Mouse (Mus musculus) common myeloid progenitor, adult 5-6 weeks (primary cell): ENCODE measurements around the gene Aox3. TPM values are rescaled to one million over a fixed set of nuclear protein-coding genes. Genes with fewer than 3 reads are reported as not detected.
A peak's percentile ranks its signal among the peaks of the same experiment; 100 is the strongest.

Experiments
- ATAC-seq: replicated peaks from 2 replicates; pipeline ENCODE4 v1.8.0; 2016; ENCODE audit warnings: low read depth, mild to moderate bottlenecking, moderate TSS enrichment, inconsistent platforms; ENCODE audit not compliant: poor library complexity, severe bottlenecking
- total RNA-seq: library from RNA; stranded (forward); fragments of 200-1000, 187-1606 nt; gene quantifications from 2 replicates; pipeline ENCODE4 v1.2.3, GENCODE M21; 2017

Gene Aox3
- not detected in 2 replicates for total RNA-seq

DNA sequence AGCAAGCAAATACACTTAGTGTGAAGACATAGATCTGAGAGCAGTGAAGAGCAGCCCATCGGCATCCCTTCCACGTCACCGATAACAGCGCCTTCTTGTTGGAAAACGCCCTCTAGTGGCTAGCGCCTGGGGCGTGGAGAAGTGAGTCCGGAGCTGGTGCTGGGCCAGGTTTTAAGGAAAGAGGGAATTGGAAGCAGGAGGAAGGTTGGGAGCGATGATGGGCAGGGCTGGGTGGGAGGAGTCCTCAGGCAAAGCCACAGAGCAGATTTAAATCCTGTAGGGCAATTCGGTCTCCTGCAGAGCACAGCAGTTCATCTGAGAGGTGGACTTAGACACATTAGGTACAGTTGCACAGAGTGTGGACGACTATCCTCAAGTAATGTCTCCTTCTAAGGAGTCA lies at the start of gene Aox3:
Gene Aox3 (plus strand): TSS at position 251 of the 400 bp plus-strand sequence.
- peak; percentile 72; the same call in 1 of the 2 replicates for ATAC-seq

DNA sequence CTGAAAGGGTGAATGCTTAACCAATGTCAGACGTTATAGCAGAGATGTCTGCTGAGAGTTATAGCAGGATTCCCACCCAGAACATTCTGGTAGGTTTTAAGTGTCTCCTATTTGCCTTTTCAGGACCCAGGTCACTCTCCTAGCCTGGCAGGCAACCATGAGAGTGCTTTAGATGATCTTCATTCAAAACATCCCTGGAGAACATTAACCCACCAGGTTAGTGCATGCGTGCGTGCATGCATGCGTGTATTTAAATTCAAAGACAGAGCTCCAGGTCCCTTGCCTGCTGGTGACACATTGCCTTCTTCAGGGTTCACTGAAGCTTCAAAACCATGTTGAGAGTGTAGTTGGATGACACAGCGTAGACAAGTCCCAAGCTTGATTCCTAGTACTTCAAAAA lies 47.8 kb upstream of the Aox3 start:
- no peak for ATAC-seq

DNA sequence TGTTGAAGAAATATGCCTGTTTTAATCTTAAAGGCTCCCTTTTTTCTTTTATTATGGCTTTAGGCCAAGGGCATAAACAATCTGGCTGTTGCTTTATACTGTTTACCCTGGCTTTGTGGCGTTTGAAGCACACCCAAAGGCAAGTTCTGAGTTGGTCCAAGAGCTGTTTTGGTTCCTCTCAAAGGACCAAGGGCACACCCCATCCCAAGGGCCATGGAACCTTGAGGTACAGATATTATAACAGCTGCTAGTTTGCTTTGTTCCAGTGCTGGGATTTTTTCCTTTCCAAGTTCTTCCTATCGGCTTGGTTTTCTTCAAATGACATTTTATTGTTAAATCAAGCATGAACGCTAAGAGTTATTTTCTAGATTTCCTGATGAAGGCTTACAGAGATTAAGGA lies 47.3 kb upstream of the Aox3 start:
- no peak for ATAC-seq

DNA sequence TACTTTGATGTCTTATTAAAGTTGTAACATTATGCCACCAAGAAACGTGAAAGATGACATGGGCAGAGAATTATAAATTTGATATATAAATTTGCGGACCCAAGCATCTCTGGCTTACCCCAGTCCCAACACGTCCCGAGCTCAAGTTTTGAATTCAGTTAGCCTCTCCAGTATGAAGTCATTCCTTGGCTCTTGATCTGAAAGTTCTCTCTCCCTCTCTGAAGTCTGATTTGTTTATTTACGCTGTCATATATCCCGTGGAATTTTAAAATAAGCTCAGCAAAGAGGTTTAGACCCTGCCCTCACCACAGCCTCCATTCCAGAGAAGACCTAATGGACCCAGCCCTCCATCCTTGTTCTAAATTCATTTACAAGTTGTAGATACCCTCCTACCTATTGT lies 43.7 kb upstream of the Aox3 start:
- ATAC-seq: no peak

DNA sequence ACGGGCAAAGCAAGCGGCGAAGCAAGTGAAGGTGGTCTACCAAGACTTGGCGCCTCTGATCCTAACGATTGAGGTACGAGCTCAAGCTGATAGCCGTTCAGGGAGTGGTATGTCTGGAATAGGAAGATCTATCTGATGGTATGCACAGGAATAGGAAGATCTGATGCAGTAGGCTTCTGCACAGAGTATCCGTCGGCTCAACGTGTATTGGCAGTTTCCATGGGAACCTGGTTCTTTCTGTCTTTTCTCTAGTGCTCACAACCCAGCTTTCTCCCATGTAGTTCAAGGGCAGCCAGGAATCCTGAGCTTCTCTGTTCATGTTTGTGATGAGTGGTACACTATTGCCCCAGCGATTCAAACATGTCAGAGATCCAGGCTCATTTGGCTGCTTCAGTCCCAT lies 42.8 kb upstream of the Aox3 start:
- ATAC-seq: no peak

DNA sequence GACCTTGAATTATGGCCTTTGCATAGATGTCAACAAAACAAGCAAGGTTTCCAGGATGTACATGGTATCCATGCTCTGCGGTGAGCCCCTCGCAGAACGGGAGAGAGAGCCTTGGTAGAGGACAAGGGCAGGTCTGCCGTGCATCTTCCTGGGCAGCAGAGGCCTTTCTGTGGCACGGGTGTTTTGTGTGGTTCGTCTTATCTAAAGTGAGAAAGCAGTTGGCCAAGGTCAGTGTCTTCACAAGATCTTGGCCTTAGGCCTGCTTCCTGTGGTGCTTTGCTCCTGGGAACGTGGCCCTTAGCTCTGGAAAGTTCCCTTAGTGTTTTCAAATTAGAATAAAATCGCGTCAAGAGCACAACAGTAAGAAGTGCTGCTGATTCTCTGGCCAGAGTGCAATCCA lies 41.9 kb upstream of the Aox3 start:
- no peak for ATAC-seq

DNA sequence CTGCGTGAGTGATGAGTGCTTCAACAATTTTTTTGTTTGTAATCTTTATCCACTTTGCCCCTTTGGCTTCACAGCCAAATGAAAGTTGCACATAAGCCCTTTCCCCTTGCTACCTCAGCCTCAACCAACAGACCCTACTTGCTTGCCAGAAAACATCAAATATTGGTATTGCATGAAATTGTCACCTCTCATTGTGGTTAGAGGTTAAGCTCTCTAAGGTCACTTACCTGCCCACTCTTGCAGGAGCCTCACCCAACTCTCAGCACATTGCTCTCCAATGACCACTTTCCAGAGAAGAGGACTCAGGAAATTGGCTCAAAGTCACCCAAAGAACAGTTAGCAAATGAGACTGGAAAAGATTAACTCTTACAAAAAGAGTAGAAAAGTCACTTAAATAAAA lies 41.4 kb upstream of the Aox3 start:
- no peak for ATAC-seq

DNA sequence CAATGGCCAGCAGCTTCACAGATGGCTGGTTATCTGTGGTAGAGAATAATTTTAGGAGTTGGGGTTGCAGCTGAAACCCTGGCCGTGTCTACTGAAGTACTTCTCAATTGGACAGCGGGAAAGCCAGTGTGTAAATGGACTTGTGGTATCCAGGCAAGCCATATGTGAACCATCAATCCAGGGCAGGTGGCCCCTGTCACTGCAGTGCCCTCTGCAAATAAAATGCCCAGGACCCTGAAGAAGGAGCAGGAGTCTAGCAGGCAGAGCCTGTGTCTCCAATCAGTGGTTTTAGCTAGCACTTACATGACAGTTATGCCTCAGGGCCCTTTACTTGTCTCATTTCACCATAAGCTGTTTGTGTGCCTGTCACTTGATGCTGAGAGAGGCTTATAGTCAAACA lies 40.5 kb upstream of the Aox3 start:
- ATAC-seq: no peak

DNA sequence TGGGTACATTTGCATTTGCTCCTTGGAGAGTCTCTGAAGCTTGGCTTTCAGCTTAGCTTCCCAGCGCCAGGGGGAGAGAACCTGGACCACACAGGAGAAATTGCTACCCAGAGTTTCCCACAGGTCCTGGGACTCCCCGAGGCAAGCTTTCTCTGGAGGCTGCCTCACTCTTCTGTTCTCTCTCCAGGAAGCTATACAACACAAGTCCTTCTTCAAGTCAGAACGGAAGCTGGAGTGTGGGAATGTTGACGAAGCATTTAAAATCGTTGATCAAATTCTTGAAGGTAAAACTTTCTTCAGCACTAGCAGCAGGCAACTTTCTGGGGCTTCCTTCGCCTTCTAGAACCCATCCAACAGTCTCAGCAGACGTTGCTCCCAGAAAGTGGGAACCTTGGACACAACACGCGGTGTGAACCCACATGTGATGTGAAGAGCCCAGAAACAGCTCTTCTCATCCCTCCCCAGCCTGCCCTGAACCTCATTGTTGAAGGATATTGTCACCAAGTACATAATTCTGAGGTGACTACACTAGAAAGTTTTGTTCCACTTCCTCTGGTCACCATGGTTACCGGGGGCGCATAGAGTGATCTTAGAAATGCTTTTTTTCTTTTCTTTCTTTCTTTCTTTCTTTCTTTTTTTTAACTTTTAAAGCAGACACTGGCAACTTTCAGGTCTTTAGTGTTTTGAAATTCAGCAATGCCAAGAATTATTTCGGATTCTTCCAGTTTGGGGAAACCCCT lies 39.8 kb upstream of the Aox3 start:
- ATAC-seq: no peak

DNA sequence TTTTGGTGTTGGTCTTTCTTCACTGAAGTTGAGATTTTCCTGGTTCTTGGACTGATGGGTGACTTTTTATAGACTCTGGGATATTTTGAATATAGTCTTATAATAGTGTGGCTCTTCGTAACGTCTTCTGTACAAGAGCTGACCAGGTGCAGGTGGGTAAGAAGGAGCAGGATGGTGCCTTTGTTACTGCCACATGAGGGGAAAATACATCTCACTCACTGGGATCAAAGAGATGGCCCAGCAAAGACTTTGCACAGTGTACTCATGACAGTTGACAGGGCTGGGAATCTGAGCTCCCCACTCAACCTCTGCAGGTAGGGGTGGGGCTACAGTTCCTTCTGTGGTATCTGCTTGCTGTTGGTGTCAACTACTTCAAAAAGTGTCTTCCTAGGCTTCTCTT lies 38.7 kb upstream of the Aox3 start:
- no peak for ATAC-seq

DNA sequence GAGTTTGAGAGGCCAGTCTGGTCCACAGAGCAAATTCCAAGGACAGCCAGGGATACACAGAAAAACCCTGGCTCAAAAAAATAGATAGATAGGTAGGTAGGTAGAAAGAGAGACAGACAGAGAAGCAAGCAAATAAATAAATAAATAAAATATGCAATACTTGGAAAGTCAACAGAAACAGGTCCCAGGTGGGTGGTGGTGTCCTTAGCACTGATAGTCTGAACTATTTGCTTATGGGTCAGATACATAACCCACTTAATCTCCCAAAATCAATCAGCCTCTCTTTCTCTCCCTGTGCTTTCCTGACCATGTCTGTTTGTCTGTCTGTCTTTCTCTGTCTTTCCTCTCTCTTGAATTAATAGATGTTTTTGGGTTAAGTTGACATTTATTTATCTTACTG lies 35.0 kb upstream of the Aox3 start:
- no peak for ATAC-seq

DNA sequence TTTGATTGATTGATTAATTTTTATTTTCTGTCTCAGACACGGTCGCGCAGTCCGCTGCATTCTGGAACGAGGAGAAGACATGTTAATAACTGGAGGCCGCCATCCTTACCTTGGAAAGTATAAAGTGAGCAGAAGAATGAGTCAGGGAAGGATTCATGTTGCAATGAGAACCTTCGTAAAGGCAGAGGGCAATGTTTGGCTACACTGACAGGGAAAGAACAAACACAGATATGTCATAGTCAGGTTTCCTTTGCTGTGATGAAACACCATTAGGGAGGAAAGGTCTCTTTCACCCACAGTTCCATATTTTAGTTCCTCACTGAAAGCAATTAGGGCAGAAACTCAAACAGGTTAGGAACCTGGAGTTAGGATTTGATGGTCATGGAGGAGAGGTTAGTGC lies 34.5 kb upstream of the Aox3 start:
- ATAC-seq: no peak

DNA sequence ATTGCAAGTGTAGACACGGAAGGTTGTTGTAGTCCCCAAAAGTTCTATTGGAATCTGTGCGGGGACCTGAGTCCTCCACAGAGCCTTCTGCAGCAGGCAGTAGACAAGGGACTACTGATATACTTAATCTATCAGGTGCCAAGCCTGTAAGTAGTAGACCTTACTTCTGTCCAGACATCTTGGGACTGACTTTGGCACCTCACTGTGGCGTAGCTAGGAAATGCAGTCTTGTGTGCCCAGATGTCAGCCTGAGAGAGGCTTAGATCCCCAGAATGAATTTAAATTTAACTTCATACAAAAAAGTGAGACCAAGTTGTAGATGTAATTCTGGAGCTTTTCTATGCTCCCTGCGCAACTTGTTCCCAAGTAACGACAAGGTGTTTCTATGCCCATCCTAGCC lies 33.2 kb upstream of the Aox3 start:
- no peak for ATAC-seq

DNA sequence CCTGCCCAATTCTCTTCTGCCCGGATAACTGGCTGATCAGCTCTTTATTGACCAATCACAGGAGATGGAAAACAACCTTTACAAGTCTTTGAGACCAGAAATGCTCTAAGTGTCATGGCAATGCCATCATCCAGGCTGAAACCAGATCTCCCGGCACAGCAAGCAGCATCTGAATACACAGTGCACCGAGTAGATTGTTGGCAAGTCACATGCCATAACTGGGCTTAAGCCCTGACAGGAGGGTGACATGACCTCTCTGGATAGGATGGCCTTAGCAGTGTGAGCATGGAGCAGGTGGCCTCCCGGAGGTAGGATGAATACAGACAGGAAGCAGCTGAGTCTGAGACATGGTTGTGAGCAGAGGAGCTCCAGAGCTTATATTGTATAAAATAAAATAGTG lies 32.5 kb upstream of the Aox3 start:
- ATAC-seq: no peak

DNA sequence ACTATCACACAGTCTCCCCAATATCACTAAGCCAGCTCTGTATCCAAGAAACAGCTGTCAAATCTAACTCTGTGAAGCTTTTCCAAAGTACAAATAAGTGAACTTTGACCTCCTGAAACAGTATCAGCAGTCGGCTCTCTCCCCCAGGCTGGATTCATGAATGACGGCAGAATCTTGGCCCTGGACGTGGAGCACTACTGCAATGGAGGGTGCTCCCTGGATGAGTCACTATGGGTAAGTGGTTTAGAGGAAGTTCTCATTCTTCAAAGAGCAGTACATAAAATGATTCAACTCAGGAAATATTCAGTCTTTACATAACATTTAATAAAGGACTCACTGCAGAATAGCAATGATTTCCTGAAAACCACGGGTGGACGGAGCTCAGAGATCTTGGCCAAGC lies 31.6 kb upstream of the Aox3 start:
- ATAC-seq: no peak

DNA sequence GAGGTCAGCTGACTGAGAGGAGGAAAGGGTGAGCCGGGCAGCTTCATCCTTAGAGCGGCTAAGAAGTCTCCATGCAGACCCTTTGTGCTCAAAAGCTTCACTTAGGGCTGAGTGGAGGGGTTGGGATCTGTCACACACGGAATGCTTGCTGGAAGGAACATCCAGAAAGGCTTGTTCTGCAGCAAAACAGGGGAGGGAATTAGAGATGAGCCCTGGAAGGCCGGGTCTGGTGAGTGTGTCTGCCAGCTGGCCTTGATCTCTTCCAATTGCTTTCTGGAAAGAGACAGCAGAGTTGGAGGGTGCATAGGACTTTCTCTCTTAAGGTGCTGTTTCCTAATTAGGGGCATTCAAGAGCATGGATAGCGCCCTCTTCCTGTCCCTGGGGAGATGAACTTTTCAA lies 23.6 kb upstream of the Aox3 start:
- ATAC-seq: no peak

DNA sequence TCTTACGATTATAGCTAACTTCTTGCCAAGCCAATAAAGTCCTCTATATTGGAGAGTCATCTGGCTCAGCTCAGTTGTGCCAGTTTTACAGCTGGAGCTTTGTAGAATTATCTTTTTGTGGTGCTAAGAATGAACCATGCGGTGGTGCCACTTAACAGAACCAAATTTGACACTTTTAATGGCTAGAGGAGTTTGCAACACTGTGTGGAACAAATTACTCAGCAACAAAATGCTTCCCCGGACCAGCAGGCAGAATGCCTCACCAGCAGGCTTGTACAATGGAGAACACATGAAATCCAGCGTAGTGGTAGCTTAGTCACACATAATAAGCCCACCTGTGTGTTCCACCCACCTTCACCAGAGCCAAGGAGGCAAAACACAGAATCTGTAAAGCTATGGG lies 22.7 kb upstream of the Aox3 start:
- ATAC-seq: no peak

DNA sequence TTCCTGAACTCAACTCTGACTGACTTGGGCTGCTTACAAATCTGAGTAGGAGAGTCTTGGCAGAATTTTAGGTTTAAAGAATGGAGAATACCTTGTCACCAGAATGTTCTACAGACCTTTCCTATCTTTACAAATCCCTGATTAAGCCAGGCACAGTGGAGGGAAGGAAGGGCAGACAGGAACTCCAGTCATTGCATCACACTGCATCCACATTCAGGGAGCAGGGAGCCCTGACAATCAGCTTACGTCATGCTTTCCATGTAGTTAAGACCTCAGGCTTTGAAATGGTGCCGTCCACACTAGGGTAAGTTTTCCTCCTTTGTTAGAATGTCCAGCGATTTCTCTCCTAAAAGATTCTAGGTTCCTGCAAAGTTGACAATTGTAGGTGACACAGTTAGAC lies 21.7 kb upstream of the Aox3 start:
- no peak for ATAC-seq

DNA sequence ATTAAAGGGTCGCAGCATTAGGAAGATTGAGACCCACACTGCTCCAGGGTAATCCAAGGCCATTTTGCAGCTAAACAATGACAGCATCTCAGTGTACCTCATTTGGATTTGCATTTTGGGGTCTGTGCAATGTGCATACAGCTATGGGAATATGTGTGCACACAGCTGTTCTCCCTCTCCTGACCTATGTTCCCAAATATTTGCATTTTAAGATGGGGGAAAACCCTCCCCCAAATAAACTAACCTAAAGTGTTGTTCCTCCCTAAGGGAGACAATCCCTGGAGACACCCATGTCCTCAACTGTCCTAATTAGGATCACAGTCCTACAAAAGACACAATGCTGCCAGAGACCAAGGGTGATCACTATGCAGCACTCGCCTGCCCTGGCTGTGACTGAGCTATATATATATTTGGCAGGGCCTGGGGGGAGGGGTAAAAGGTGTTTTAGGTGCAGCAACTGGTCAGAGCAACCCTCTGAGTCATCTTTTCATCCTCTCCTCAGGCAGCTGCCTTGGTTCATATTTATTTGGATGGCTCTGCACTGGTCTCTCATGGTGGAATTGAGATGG lies 20.9 kb upstream of the Aox3 start:
- no peak for ATAC-seq

DNA sequence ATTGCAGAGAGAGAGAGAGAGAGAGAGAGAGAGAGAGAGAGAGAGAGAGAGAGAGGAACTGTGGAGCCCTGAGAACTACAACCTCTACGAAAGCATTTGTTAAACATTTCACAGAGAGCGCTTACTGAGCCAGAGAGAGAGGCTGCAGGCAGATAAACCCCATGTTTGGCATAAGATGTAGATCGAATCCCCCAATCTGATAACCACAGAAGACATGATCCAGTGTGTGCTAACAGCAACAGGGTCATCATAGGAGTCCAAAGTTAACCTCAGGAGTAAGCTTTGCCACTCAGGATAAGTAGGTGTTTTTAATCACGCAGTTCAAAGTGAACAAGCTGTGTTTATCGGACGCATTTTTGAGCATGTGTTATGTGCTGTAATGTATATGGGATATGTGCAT lies 15.6 kb upstream of the Aox3 start:
- no peak for ATAC-seq

DNA sequence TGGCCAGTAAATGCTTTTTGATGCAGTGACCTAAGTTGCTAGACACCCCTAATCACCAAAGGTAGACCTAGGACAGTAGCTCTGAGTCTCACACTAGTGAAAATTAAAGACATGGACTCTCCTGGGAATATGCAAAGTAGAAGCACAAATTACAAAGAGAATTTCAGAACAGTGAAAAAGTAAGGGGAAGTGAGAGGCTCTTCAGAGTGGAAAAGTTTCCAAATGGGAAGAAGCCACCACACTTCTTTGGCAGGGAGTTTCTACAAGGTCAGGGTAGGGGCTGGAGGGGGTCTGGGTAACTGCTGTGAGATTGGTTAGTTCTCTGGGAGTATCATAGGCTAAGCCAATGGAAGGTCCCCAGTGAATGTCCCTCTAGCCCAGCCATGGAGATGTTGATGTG lies 13.8 kb upstream of the Aox3 start:
- ATAC-seq: 0 out of 2 replicates have a peak, but pooled peaks have one; percentile 15

DNA sequence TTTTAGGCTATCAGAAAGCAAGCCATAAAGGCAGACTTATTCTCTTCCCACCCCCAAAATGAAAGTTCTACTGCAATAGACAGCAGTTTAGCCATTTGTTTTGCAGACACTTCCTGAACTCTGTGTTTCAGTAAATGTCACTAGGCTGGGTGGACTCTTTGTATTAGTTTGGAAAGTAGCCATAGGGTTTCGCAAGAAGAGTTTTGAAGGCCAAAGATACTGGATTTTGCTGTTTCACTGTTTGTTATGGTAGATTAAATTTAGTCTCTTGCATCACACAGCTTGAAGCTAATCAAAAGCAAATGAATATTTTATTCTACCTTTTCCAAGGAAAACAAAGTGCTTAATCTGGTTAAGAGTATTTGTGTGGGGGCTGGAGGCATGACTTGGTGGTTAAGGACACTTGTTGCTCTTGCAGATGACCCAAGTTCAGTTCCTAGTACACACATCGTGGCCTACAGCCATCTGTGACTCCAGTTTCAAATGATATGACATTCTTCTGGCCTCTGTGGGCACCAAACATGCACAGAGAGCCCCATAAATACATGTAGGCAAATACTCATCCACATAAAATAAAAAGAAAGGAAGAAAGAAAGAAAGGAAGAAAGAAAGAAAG lies 11.3 kb upstream of the Aox3 start:
- ATAC-seq: 0 out of 2 replicates have a peak, but pooled peaks have one; percentile 39
